Mouse (Mus musculus) liver, embryonic 14.5 days (tissue): ENCODE data around the gene Acot8.

Experiments used
- CTCF ChIP-seq: IDR thresholded peaks from 2 replicates; pipeline ENCODE4 v1.5.1; 2016; ENCODE audit warnings: antibody characterized with exemption, low read depth, control low read depth
- EP300 ChIP-seq: IDR thresholded peaks from 2 replicates; pipeline ENCODE4 v1.6.1; 2016; ENCODE audit warnings: antibody characterized with exemption, low read depth

DNA sequence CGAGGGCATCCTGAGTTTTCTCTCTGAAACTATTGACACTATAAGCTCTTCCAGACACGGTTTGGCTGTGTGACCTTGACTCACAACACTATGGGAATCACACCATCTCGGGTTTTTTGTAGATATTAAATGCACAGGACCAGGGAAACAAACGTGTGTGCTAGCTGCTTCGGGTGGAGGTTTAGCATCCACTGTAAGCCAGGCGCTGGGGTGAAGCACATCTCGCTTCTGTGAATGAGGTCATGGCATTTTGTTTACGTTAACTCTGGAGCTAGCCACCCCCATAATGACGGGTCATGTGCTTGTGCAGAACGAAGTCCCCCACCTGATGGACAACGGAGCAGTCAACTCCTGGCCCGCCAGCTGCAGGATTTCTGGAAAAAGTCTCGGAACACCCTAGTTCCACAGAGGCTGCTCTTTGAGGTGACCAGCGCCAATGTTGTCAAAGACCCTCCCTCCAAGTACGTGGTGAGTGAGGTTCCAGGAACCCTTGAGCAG is 18.2 kb downstream of the Acot8 start:
- no peak for TF ChIP-seq EP300
- TF ChIP-seq CTCF = no peak
